In the genomic region with DNA sequence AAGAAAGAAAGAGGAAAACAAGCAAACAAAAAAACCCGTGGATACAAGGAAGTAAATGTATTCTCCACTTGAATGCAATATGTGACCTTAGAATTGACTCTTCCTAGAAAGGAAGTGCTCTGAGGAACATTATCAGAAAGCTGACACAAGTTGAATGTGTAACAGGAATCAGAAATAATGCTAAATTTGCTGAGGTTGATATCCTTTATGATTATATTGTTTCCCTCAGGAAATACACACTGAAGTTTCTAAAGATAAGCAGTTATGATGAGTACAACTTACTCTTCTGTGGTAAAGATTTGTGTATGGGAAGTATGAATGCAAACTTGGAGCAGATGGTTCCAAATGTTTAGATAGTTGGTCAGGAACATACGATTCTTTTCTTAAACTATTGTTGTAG, we compare ENCODE assay signal across 27 mouse cellular contexts. TPM values are rescaled to one million over a fixed set of nuclear protein-coding genes. Genes with fewer than 3 reads are reported as not detected.
"Had no signal": no experiment of that assay in that cellular context is flagged by ENCODE, and none has a peak within 500 bp of the region (broad histone marks: within the 10 kb centered on the region; RNA-seq: fewer than 3 reads in every experiment).

No protein-coding gene starts in this region.

- H3K27ac ChIP-seq: gastrocnemius, adult 2 months; heart, embryonic 13.5 days; heart, embryonic 15.5 days; hindbrain, embryonic 13.5 days; hindbrain, embryonic 15.5 days; hindbrain, postnatal 0 days; kidney, embryonic 15.5 days; kidney, postnatal 0 days; limb, embryonic 13.5 days; limb, embryonic 15.5 days had no signal

- DNase-seq: gastrocnemius, adult 2 months; gastrocnemius, postnatal 10 days; gastrocnemius, postnatal 25 days; heart, adult 18-20 months; heart, postnatal 14 days; heart, postnatal 36 days; kidney, adult 11 months; kidney, adult 2 months; kidney, adult 9 months; kidney, postnatal 14 days; kidney, postnatal 36 days; layer of hippocampus, adult 9-11 months; layer of hippocampus, postnatal 36 days; left cerebral cortex, postnatal 4 days had no signal

- H3K9me3 ChIP-seq: heart, embryonic 13.5 days; heart, embryonic 15.5 days; hindbrain, embryonic 13.5 days; hindbrain, embryonic 15.5 days; kidney, embryonic 15.5 days; limb, embryonic 13.5 days; limb, embryonic 15.5 days had no signal

- H3K4me3 ChIP-seq: gastrocnemius, adult 2 months; heart, embryonic 13.5 days; heart, embryonic 15.5 days; hindbrain, embryonic 13.5 days; hindbrain, embryonic 15.5 days; kidney, embryonic 15.5 days; limb, embryonic 13.5 days; limb, embryonic 15.5 days had no signal

- H3K27me3 ChIP-seq: heart, embryonic 13.5 days; heart, embryonic 15.5 days; hindbrain, embryonic 13.5 days; hindbrain, embryonic 15.5 days; kidney, embryonic 15.5 days; limb, embryonic 13.5 days; limb, embryonic 15.5 days had no signal

- H3K4me1 ChIP-seq: heart, embryonic 13.5 days; heart, embryonic 15.5 days; hindbrain, embryonic 13.5 days; hindbrain, embryonic 15.5 days; kidney, embryonic 15.5 days; limb, embryonic 13.5 days; limb, embryonic 15.5 days had no signal

- H3K9ac ChIP-seq: heart, embryonic 13.5 days; heart, embryonic 15.5 days; hindbrain, embryonic 13.5 days; hindbrain, embryonic 15.5 days; kidney, embryonic 15.5 days; limb, embryonic 13.5 days; limb, embryonic 15.5 days had no signal

RNA-seq across cellular contexts. Expression of gene Plekhd1, which starts 24.0 kb away (rescaled TPM):
- total RNA-seq: gastrocnemius, postnatal 25 days; granulocyte monocyte progenitor cell, adult 5-6 weeks; hematopoietic stem cell, adult 5-6 weeks; liver, adult 2 months had no signal
- polyA plus RNA-seq: limb, embryonic 11.5 days; liver, adult 2 months had no signal
